Mouse (Mus musculus) neutrophil, adult 65 days (primary cell): ENCODE results near the gene Podxl. TPM values are rescaled to one million over a fixed set of nuclear protein-coding genes. Genes with fewer than 3 reads are reported as not detected.

Experiments
- total RNA-seq: library from RNA; stranded (reverse); gene quantifications from 2 replicates; pipeline ENCODE4 v1.2.4, GENCODE M21; 2023

The Podxl gene
- not detected in 2 replicates for total RNA-seq

GRCm38 (mm10) chr6:31563235-31564181 lies at the start of gene Podxl:
Podxl (minus strand) TSS chr6:31563981.

Other genes with a start within 250 kb of the Podxl start
- 106 and 128 TPM in 2 replicates for gene Mkln1, start 165.2 kb downstream of the Podxl start, total RNA-seq